Mouse (Mus musculus) layer of hippocampus, adult 9-10 months (tissue): ENCODE measurements around the gene Hlcs.

Experiments
- DNase-seq: peaks from one replicate; pipeline ENCODE4 v3.0.0; 2022; ENCODE audit warnings: low spot score

The Hlcs gene

DNA sequence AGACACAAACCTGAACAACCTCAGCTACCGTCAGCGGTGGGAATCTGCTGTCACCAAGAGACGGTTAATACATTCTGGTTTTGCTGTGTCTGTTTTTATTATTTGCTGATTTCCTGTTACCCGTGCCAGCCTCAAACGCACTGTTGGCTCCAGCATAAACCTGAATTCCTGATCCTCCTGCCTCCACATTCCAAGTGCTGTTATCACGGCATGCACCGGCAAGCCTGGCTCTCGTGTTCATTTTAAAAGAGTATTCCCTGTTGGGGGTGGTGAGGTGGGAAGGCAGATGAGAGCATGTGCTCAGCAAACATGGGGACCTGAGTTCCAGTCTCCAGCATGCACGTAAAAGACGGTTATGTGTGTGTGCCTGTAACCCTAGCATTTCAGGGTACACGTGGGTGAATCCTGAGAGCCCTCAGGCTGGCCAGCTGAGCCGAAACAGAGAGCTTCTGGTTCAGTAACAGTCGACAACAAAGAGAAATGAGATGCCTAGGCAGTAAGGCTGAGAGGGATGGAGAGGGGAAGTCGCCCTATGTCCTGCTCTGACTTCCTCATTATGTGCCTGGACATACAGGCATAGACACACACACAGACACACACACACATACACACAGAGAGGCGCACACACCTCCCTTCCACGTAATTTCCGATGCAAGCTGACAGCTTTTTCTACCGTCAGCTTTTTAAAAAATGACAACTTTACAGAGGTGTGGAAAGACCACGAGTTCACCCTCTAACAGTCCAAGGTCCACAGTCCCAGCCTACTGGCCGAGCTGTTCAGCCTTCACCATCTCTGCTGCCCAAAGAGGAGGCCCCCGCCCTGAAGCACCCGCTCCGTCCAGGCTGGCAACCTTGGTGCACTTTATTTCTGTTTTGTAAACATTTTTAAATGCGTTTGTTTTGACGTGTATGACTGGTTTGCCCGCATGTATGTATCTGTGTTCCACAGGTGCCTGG lies 107.6 kb downstream of the Hlcs start:
- DNase-seq = no peak

DNA sequence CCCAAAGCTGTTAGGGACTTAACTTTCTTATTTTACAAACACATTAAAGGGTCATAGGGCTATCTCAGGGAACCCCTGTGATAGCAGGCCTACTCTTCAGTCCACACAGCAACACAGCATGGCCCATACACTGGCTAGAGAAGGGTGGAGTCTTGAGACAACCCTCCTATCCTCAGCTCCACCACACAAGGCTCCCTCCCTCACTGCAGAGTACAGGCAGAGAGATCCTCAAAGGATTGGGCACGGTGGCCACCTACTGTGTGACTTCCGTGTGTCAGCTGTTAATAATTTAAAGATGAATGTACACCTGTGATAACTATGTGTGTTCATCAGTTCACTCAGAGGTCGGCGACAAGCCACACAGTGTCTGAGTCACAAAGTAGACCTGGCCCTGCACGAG lies 112.0 kb downstream of the Hlcs start:
- no peak for DNase-seq

- no peak for DNase-seq
These were observed 117.5 kb downstream of the Hlcs start for GRCm38 (mm10) chr16:94195913-94196312.

DNA sequence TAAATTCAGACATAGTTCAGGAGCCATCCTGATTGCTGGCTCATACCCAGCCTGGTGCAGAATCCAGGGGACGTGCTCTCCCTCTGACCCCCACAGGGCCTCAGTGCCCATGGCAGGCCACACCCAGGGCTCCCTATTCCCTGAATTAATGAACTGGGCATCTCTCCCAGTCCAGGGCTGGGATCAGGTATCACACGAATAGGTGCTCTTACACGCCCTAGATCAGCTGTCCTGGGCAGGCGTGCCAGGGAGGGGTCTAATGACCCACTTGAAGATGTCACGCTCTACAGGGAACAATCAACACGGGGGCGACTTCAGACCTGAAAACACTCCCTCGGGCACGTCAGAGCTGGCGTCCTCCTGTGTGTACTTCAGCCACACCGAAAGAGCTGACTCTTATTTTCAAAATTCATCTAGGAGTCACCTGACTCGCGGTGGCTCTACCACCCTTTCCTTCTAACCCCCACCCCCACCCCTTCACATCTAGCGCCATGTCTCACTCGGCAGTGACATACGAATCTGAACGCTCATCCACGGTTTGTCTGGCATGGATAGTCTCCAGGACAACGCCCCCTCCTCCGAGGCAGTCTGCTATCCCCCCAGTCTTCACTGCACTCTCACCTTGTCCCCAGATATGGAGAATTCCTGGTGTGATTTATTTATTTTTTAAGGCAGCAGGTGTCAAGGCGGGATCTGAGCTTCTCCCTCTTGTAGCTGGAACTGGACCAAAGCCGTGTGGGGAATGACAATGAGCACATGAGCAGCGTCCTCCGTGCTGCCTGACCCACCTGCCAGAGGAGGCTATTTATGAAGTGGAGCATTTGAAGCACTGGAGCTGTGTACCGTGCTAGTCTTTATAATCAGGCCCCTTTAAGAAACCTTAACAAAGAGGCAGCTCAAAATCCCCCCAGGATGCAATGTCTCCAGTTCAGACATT lies 121.7 kb downstream of the Hlcs start:
- DNase-seq = no peak

GRCm38 (mm10) chr16:94190256-94190655 lies 123.1 kb downstream of the Hlcs start:
- DNase-seq = no peak

DNA sequence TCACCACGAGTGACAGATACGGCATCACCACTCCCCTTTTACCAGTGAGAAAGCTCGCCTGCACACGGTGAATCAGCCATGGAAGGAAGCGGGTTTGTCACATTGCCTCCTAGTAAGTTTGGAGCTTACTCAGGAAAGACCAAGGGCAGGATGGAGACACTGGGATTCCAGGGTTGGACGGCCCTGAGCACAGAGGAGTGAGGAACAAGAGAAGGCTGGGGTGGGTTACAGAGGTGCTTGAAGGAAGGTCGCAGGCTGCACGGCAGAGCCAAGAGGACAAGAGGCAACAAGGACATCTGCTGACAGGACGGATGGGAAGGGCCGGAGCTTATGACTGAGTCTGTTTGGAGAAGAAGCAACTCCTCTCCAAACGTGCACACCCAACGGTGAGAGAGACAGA lies 126.8 kb downstream of the Hlcs start:
- no peak for DNase-seq

DNA sequence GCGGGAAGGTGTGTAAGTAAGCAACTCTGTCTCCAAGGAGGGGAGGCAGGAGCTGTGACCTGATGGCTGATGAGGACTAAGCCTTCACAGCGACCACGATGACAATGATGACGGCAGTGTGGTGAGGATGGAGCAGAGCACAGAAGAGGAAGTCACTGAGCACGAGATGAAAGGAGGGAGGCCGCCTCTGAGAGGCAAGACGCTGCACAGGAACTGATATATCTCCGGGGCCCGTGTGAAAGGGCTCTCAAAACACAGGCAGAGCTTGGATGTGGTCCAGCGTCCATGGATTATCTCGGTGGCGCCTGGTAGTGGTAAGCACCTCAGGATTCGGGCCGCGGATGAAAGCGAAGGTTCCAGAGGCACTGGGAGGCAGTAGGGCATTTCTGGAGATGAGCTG lies 127.9 kb downstream of the Hlcs start:
- DNase-seq = no peak

GRCm38 (mm10) chr16:94180122-94180870 lies 133.1 kb downstream of the Hlcs start:
- no peak for DNase-seq

GRCm38 (mm10) chr16:94179341-94180121 lies 133.8 kb downstream of the Hlcs start:
- no peak for DNase-seq

GRCm38 (mm10) chr16:94178441-94179220 lies 134.7 kb downstream of the Hlcs start:
- DNase-seq = no peak

- no peak for DNase-seq
These were observed 136.1 kb downstream of the Hlcs start for GRCm38 (mm10) chr16:94176997-94177857.

DNA sequence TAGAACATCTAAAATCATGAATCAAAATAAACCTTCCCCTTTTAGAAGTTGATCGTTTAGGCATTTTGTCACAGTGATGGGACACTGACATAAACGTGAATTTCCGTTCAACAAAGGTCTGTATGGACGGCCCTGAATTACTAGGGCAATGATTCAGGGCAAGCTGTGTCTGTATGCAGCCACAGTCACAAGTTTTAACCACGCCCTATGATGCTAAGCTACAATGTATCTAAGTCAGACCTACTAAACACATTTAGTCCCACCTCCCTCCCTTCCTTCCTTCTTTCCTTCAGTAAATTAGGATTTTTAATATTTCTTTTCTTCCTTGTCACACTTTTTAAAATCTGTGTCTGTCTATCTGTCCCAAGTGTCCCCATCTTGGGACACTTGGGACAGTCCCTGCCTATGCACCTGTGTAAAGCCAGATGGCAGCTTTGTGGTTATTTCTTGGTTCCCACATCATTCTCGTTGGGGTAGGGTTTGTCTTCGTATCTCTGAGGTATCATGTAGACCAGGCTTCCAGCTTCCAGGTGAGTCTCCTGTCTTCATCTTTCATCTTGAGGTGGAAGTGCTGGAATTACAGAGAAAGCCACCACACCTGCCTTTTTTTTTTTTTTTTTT lies 137.9 kb downstream of the Hlcs start:
- DNase-seq = no peak

GRCm38 (mm10) chr16:94173361-94173760 lies 140.0 kb downstream of the Hlcs start:
- no peak for DNase-seq

DNA sequence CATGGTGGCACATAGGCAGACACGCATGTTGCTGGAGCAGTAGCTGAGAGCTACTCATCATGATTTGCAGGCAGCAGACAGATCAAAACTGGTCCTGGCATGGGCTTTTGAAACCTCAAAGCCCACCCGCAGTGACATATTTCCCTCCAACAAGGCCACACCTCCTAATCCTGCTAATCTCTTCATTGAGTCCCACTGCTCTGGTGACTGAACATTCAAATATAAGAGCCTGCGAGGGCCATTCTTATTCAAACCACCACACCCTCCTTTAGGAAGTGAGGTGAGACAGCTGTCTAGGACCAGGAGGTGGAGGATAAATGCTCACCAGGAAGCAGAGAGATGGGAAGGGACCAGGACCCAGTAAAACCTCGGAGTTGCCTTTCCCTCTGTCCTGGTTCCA lies 143.2 kb downstream of the Hlcs start:
- DNase-seq = no peak

GRCm38 (mm10) chr16:94168655-94169545 lies 144.5 kb downstream of the Hlcs start:
- DNase-seq = no peak

GRCm38 (mm10) chr16:94164978-94165377 lies 148.4 kb downstream of the Hlcs start:
- no peak for DNase-seq

DNA sequence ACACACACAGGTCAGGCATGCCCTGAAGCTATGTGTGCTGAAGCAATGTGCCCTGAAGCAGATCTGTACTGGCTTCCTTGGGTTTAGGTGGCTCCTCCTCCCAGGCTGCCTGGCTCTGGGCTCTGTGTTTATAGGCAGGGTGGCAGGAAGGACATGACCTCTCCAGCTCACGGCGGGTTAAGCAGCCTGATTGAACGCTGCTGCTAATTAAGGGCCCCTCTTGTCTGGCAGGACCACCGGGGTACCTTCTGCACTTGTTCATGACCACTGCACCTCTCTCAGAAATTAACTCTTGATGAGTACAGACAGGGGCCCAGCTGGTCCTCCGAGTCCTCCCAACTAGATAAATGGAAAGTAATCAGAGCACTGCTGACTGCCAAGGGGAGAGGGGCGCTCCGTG lies 149.1 kb downstream of the Hlcs start:
- no peak for DNase-seq

DNA sequence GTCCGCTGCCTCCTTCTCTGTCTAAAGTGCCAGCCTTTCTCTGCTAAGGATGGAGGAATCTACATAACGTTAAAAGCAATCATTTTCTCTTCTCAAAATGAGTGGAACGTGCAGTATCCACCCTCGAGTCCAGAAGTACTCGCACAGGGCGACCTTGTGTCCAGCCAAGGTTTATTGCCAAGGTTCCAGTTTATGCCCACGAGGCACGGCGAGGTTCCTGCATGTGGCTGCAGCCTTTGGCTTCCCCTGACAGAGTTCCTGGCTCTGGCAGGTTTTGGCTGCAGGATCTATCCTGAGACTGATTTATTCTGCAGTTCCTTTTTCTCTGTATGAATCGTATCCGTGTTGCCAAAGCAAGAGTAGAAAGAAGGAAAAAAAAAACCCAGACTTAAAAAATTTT lies 150.3 kb downstream of the Hlcs start:
- no peak for DNase-seq
